Mouse (Mus musculus) limb, embryonic 15.5 days (tissue): Measurements from ENCODE around the gene Akr1b10. TPM values are rescaled to one million over a fixed set of nuclear protein-coding genes. Genes with fewer than 3 reads are reported as not detected.
"Not testable (repeated sequence)": the region's sequence is repeated elsewhere in the genome, so short reads cannot be mapped to it uniquely, and the experiment has no call there.

Experiments
- ATAC-seq: fragments of 200-750 bp; cut with Nextera tagmentation; 2 replicates; pipeline ENCODE4 v1.8.0; 2017; ENCODE audit warnings: low read depth, moderate TSS enrichment; ENCODE audit not compliant: insufficient number of reproducible peaks, low FRiP score, low TSS enrichment
- H3K27ac ChIP-seq: fragments of 300-500 bp; sonication (generic); 2 replicates; pipeline ENCODE4 v1.5.1; 2015; ENCODE audit warnings: moderate library complexity, mild to moderate bottlenecking, inconsistent platforms
- H3K27me3 ChIP-seq: fragments of 300-500 bp; sonication (generic); 2 replicates; pipeline ENCODE4 v1.6.1; 2015; ENCODE audit warnings: inconsistent platforms
- H3K36me3 ChIP-seq: fragments of 300-500 bp; sonication (generic); 2 replicates; pipeline ENCODE4 v1.6.1; 2015; ENCODE audit warnings: inconsistent platforms
- H3K4me1 ChIP-seq: fragments of 300-500 bp; sonication (generic); 2 replicates; pipeline ENCODE4 v1.6.1; 2015; ENCODE audit warnings: inconsistent platforms
- H3K4me2 ChIP-seq: fragments of 300-500 bp; sonication (generic); 2 replicates; pipeline ENCODE4 v1.6.1; 2015; ENCODE audit warnings: mild to moderate bottlenecking, inconsistent platforms
- H3K4me3 ChIP-seq: fragments of 300-500 bp; sonication (generic); 2 replicates; pipeline ENCODE4 v1.5.1; 2015; ENCODE audit warnings: mild to moderate bottlenecking, inconsistent platforms
- H3K9ac ChIP-seq: fragments of 300-500 bp; sonication (generic); 2 replicates; pipeline ENCODE4 v1.6.1; 2015; ENCODE audit warnings: inconsistent platforms
- H3K9me3 ChIP-seq: fragments of 300-500 bp; sonication (generic); 2 replicates; pipeline ENCODE4 v1.6.1; 2016; ENCODE audit warnings: inconsistent platforms
- WGBS: fragments of 180-500 bp; shearing (Covaris S2); methylation state at CpG from one replicate; pipeline ENCODE4 v1.1.7; 2015; 5-methylcytosine and 5-hydroxymethylcytosine counted together
- polyA plus RNA-seq: library from polyadenylated mRNA; unstranded; fragments of >200 nt; fragmentation: Nextera tagmentation; extraction: Ambion mirVana; gene quantifications from 2 replicates; pipeline ENCODE4 v1.2.1, GENCODE M21; 2015

Akr1b10 gene
- polyA plus RNA-seq, result 10.0 and 12.2 TPM in 2 replicates

GRCm38 (mm10) chr6:34384110-34384661 lies at the start of gene Akr1b10:
TSS of gene Akr1b10 (plus strand) at chr6:34384218.
- Histone ChIP-seq H3K9me3 (no peaks in the 10 kb centered on the region), H3K27me3 (no peaks in the 10 kb centered on the region), H3K4me2 (peak within 1 kb of the TSS; percentile 70), H3K9ac (no peak within 1 kb of the TSS), H3K36me3 (no peaks in the 10 kb centered on the region), H3K4me1 (peaks cover 15% of the 10 kb centered on the region), H3K27ac (0 out of 2 replicates have a peak within 1 kb of the TSS, but pooled peaks have one; percentile 3), H3K4me3 (peak within 1 kb of the TSS; percentile 39)
- 1% methylated on average over 17 of the region's 17 CpGs for WGBS
- ATAC-seq, result no peak

- Histone ChIP-seq H3K4me1 (no peaks in the 10 kb centered on the region), H3K36me3 (no peaks in the 10 kb centered on the region), H3K27ac (no peak overlapping the region), H3K9ac (no peak overlapping the region), H3K4me3 (no peak overlapping the region), H3K9me3 (no peaks in the 10 kb centered on the region), H3K27me3 (no peaks in the 10 kb centered on the region), H3K4me2 (no peak overlapping the region)
- WGBS, result 82% methylated on average over 5 of the region's 5 CpGs
- no peak for ATAC-seq
Observed at GRCm38 (mm10) chr6:34334673-34335072, 49.3 kb upstream of the Akr1b10 start.

- Histone ChIP-seq H3K9ac (no peak overlapping the region), H3K9me3 (no peaks in the 10 kb centered on the region), H3K4me3 (no peak overlapping the region), H3K4me1 (no peaks in the 10 kb centered on the region), H3K27me3 (no peaks in the 10 kb centered on the region), H3K4me2 (no peak overlapping the region), H3K27ac (no peak overlapping the region), H3K36me3 (no peaks in the 10 kb centered on the region)
- no peak for ATAC-seq
- WGBS, result 50% methylated on average over 2 of the region's 2 CpGs
Observed at GRCm38 (mm10) chr6:34337799-34338198, 46.2 kb upstream of the Akr1b10 start.

GRCm38 (mm10) chr6:34341991-34342390 lies 42.0 kb upstream of the Akr1b10 start:
- 57% methylated on average over 4 of the region's 4 CpGs for WGBS
- Histone ChIP-seq H3K27me3 (no peaks in the 10 kb centered on the region), H3K9ac (no peak overlapping the region), H3K27ac (no peak overlapping the region), H3K36me3 (no peaks in the 10 kb centered on the region), H3K4me3 (no peak overlapping the region), H3K4me2 (no peak overlapping the region), H3K4me1 (peaks cover 9% of the 10 kb centered on the region; the same call in 1 of the 2 replicates), H3K9me3 (no peaks in the 10 kb centered on the region)
- ATAC-seq, result no peak

GRCm38 (mm10) chr6:34342476-34342875 lies 41.5 kb upstream of the Akr1b10 start:
- H3K27me3 ChIP-seq, result no peaks in the 10 kb centered on the region
- WGBS, result 68% methylated on average over 2 of the region's 2 CpGs
- H3K4me3 ChIP-seq, result no peak overlapping the region
- H3K4me2 ChIP-seq, result no peak overlapping the region
- peaks cover 9% of the 10 kb centered on the region; the same call in 1 of the 2 replicates for H3K4me1 ChIP-seq
- no peaks in the 10 kb centered on the region for H3K36me3 ChIP-seq
- H3K27ac ChIP-seq, result no peak overlapping the region
- no peaks in the 10 kb centered on the region for H3K9me3 ChIP-seq
- ATAC-seq, result no peak
- no peak overlapping the region for H3K9ac ChIP-seq

- no peak overlapping the region for H3K4me3 ChIP-seq
- no peak overlapping the region for H3K27ac ChIP-seq
- no peak for ATAC-seq
- no peaks in the 10 kb centered on the region for H3K36me3 ChIP-seq
- H3K9ac ChIP-seq, result no peak overlapping the region
- no peaks in the 10 kb centered on the region for H3K27me3 ChIP-seq
- peaks cover 9% of the 10 kb centered on the region; the same call in 1 of the 2 replicates for H3K4me1 ChIP-seq
- 72% methylated on average over 6 of the region's 6 CpGs for WGBS
- H3K4me2 ChIP-seq, result no peak overlapping the region
- H3K9me3 ChIP-seq, result no peaks in the 10 kb centered on the region
Observed at GRCm38 (mm10) chr6:34343426-34343825, 40.6 kb upstream of the Akr1b10 start.

GRCm38 (mm10) chr6:34344135-34344850 lies 39.7 kb upstream of the Akr1b10 start:
- ATAC-seq, result no peak
- Histone ChIP-seq H3K4me2 (no peak overlapping the region), H3K9ac (no peak overlapping the region), H3K36me3 (no peaks in the 10 kb centered on the region), H3K4me3 (no peak overlapping the region), H3K27ac (no peak overlapping the region), H3K4me1 (peaks cover 9% of the 10 kb centered on the region; the same call in 1 of the 2 replicates), H3K27me3 (no peaks in the 10 kb centered on the region), H3K9me3 (no peaks in the 10 kb centered on the region)
- WGBS, result 73% methylated on average over 10 of the region's 10 CpGs

GRCm38 (mm10) chr6:34344935-34345334 lies 39.1 kb upstream of the Akr1b10 start:
- Histone ChIP-seq H3K27ac (no peak overlapping the region), H3K27me3 (no peaks in the 10 kb centered on the region), H3K9ac (no peak overlapping the region), H3K36me3 (no peaks in the 10 kb centered on the region), H3K4me3 (no peak overlapping the region), H3K4me1 (peaks cover 9% of the 10 kb centered on the region; the same call in 1 of the 2 replicates), H3K9me3 (no peaks in the 10 kb centered on the region), H3K4me2 (no peak overlapping the region)
- no peak for ATAC-seq
- WGBS, result 28% methylated on average over 9 of the region's 9 CpGs

GRCm38 (mm10) chr6:34346096-34346898 lies 37.7 kb upstream of the Akr1b10 start:
- H3K27ac ChIP-seq, result no peak overlapping the region
- no peaks in the 10 kb centered on the region for H3K36me3 ChIP-seq
- no peak overlapping the region for H3K4me3 ChIP-seq
- H3K9ac ChIP-seq, result no peak overlapping the region
- peaks cover 9% of the 10 kb centered on the region; the same call in 1 of the 2 replicates for H3K4me1 ChIP-seq
- no peaks in the 10 kb centered on the region for H3K9me3 ChIP-seq
- H3K4me2 ChIP-seq, result no peak overlapping the region
- 50% methylated on average over 14 of the region's 14 CpGs for WGBS
- H3K27me3 ChIP-seq, result no peaks in the 10 kb centered on the region
- ATAC-seq, result no peak

- H3K4me1 ChIP-seq, result peaks cover 19% of the 10 kb centered on the region
- no peaks in the 10 kb centered on the region for H3K36me3 ChIP-seq
- no peaks in the 10 kb centered on the region for H3K27me3 ChIP-seq
- no peak overlapping the region for H3K9ac ChIP-seq
- 73% methylated on average over 12 of the region's 12 CpGs for WGBS
- H3K27ac ChIP-seq, result no peak overlapping the region
- no peaks in the 10 kb centered on the region for H3K9me3 ChIP-seq
- no peak for ATAC-seq
- no peak overlapping the region for H3K4me2 ChIP-seq
- H3K4me3 ChIP-seq, result no peak overlapping the region
Observed at GRCm38 (mm10) chr6:34350037-34350699, 33.9 kb upstream of the Akr1b10 start.

- H3K9ac ChIP-seq, H3K27ac ChIP-seq, H3K9me3 ChIP-seq, H3K4me3 ChIP-seq, H3K4me2 ChIP-seq, H3K36me3 ChIP-seq, ATAC-seq, H3K27me3 ChIP-seq: not testable (repeated sequence)
- 40% methylated on average over 10 of the region's 10 CpGs for whole genome bisulfite sequencing
- H3K4me1 ChIP-seq, result peaks cover 14% of the 10 kb centered on the region; the same call in 1 of the 2 replicates
Observed at GRCm38 (mm10) chr6:34351481-34351880, 32.5 kb upstream of the Akr1b10 start.
